Mouse (Mus musculus) frontal cortex, postnatal 10 days (tissue): Measurements from ENCODE around the gene F7.
"Not testable (repeated sequence)": the region's sequence is repeated elsewhere in the genome, so short reads cannot be mapped to it uniquely, and the experiment has no call there.

Source experiments
- DNase-seq, 2 experiments: peaks; one replicate each; pipeline ENCODE4 v3.0.0; 2022; ENCODE audit warnings: low spot score in 2 of 2, mixed read lengths in 1 of 2

F7 gene

GRCm38 (mm10) chr8:13028482-13028881, 2.6 kb downstream of the F7 start:
- no peak for DNase-seq

- peak in 1 of 2 experiments; percentile 28 for DNase-seq
Measured at GRCm38 (mm10) chr8:13036346-13036812, 10.5 kb downstream of the F7 start.

- DNase-seq: no peak
Measured at GRCm38 (mm10) chr8:13037015-13037414, 11.2 kb downstream of the F7 start, which contains the start of gene F10. Gene F10 (plus strand): TSS chr8:13037308.

- no peak for DNase-seq
Measured at GRCm38 (mm10) chr8:13037569-13037968, 11.7 kb downstream of the F7 start.

GRCm38 (mm10) chr8:13039054-13039453, 13.2 kb downstream of the F7 start:
- no peak for DNase-seq

DNA sequence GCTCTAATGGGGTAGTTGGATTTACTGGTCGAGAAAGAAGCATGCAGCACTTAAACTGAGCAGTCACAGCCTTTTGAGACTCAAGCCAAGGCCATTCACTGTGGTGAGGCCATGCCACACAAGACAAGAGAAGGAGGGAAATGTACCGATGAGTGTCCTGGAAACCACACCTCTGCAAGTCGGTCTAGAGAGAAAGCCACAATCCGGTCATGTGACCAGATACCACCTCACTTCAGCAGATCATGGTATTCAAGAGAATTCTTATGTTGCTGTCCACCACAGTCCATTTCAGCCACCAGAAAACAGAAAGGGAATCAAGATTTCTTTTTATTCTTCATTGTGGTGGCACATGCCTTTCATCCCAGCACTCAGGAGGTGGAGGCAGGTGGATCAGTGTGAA, 15.6 kb downstream of the F7 start:
- no peak for DNase-seq

DNA sequence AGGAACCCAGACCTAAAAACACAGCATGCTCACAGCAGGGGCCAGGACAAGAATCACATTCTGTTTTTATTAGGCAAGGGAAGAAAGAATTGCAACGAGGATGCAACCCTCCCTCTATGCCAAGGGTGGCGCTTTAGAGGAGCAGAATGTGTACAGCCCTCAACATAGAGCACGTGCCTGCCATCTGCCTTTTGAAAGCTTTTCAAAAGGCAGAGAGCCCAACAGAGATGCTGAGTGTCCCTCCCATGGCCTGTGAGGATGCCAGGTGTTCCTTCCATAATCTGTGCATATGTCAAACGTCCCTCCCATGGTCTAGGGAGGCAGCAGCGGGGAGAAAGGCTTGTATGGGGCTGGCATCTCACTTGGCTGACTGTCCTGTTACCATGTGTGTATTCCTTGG, 21.8 kb downstream of the F7 start:
- DNase-seq: no peak

DNA sequence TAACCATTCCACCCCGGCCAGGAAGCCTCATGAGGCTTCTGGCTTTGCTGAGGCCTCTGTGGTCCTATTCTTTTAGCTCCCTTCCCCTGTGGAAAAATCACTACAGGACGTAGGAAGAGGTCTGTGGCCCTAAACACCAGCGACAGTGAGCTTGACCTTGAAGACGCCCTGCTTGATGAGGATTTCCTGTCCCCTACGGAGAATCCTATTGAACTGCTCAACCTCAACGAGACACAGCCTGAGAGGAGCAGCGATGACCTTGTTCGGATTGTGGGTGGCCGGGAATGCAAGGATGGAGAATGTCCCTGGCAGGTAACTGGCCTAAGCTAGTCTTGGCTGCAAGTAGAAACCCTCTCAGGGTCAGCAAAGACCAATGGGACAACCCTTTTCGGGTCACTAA, 24.7 kb downstream of the F7 start:
- DNase-seq: no peak

DNA sequence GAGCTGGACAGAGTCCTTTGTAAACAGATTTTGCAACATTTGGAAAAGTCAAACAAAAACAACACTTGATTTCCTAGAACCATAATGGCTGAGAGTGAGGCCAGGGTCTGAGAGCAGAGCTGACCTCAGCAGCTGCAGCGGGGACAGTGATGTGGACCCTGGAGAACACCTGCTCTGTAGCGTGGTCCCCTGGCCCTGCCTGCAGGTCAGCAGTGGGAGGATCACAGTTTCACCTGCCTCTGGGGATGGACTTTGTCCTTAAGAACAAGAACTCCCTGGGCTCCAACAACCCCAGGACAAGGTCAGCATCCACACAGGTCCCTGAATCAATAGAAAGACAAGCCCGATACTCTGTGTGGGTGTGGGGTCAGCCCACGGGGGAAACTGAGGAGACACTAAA, 31.5 kb downstream of the F7 start:
- DNase-seq: no peak

DNA sequence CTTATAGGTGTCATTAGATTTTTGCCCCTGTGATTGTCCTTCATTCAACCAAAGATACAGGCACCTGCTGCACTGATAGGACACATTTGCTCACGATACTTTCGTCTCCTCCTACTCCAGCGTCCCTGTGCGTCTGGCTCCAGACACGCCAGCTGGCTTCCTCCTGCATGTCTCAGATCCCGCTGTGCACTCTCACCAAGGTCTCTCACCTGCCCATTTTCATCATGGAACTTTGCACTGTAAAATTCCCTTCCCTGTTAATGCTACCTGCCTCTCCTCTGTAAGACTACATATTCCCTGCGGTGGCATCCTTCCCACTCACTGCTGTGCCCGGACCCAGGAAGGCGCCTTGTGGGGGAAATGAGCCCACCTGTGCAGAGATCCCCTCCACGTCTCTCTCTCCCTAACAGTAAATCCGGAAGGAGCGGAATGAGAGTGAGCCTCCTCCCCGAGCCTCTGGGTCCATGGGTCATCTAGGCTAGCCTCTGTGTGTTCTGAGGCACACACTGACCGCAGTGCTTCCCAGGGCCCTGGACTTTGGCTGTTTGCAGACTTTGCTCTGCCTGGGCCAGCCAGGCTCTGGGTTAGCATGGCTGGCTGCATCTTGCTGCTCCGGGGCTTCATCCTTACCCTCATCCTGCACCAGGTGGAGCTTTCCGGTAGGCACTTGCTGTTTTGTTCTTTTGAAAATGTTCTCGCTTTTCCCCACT, 34.8 kb downstream of the F7 start, which contains the start of gene Proz:
Proz (plus strand) TSS at position 474 of the 710 bp plus-strand sequence.
- no peak for DNase-seq

GRCm38 (mm10) chr8:13063112-13063511, 37.3 kb downstream of the F7 start:
- DNase-seq: no peak

DNA sequence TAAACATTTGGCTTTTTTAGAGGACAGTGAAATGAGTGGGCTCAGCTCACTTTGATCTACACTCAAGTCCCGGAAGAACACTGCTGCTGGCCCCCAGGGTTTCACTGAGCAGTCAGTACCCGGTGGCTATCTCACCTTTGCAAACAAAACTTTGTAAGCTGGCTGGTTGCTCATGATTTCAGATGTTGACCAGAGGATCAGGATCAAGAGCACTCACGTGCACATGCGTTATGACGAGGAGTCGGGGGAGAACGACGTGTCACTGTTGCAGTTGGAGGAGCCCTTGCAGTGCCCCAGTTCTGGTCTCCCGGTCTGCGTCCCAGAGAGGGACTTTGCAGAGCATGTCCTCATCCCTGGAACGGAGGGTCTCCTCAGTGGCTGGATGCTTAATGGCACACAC, 47.4 kb downstream of the F7 start:
- no peak for DNase-seq

DNA sequence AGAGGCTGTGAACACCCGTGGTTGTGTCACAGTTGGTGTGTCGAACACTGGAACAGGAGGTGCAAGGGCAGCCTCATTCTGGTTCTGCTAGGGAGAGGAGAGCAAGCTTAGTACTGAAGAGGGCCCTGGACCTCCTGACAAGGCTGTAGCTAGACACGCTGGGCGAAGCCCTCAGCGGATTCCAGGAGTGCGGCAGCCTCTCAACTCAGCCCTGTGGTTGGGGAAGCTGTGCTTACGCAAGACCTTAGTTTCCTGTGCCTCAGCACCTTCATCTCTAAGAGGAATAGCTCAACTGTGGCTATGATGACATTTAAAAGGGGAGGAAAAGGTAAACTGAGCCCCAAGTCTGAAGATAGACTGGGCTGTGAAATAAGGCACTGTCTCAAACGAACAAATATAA, 49.2 kb downstream of the F7 start:
- no peak for DNase-seq

DNA sequence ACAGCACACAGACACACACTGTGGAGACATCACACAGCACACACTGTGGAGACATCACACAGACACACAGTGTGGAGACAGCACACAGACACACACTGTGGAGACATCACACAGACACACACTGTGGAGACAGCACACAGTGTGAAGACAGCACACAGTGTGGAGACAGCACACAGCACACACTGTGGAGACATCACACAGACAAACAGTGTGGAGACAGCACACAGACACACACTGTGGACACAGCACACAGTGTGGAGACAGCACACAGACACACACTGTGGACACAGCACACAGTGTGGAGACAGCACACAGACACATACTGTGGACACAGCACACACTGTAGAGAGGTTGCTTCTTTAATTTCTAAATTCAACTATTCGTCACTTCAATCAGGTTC, 49.7 kb downstream of the F7 start:
- not testable (repeated sequence) for DNase-seq

DNA sequence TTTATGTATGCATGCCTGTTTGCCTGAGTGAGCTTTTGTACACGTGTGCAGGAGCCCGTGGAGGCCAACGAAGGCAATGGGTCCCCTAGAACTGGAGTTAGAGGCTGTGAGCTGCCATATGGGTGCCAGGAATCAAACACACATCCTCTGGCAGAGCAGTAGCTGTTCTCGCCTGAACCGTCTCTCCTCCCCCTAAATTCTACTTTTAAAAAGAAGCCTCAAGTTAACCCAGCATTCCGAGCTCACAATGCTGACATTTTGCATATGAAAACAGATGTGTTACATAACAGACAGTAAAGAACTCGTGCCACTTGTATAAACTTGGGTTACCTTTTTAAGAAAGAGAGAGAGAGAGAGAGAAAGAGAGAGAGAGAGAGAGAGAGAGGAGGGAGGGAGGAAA, 51.7 kb downstream of the F7 start:
- DNase-seq: no peak
